Mouse (Mus musculus): ENCODE measurements at regions not wholly inside any gene's neighbourhood (a gene's known extent, or its start where the extent isn't known, plus 50 kb on each side); places are given as distances from the start of the nearest gene placed in this dataset.
A peak's percentile ranks its signal among the peaks of the same experiment; 100 is the strongest.

- WGBS = 33% methylated on average over 11 of the region's 11 CpGs
- Histone ChIP-seq H3K4me3 (ENCODE audit: low read depth, low read length) (no peak overlapping the region), H3K27ac (replicated peaks; ENCODE audit: low read depth, low read length) (no peak overlapping the region), H3K36me3 (replicated peaks; ENCODE audit: control insufficient read depth, insufficient read depth, low read depth, low read length) (no peaks in the 10 kb centered on the region), H3K4me1 (ENCODE audit: control insufficient read depth, insufficient read depth, low read length) (no peaks in the 10 kb centered on the region), H3K9ac (replicated peaks; ENCODE audit: low read length) (no peak overlapping the region), H3K27me3 (ENCODE audit: control insufficient read depth, insufficient read depth, low read length) (no peaks in the 10 kb centered on the region), H3K4me2 (ENCODE audit: low read depth, low read length) (peak overlapping the region; percentile 13), H3K9me3 (replicated peaks; ENCODE audit: control insufficient read depth, low read length) (no peaks in the 10 kb centered on the region)
- DNase-seq (ENCODE audit: low spot score) = peak; percentile 50
- ATAC-seq (replicated peaks; ENCODE audit: insufficient number of reproducible peaks, low FRiP score, low TSS enrichment, low read depth) = peak; percentile 59; the same call in 1 of the 2 replicates
Measured at GRCm38 (mm10) chr15:13287878-13288277, 114.4 kb upstream of the Cdh6 start.

GRCm38 (mm10) chr15:13285355-13285754, 111.9 kb upstream of the Cdh6 start:
- no peak overlapping the region for H3K4me3 ChIP-seq (ENCODE audit: low read depth, low read length)
- H3K9me3 ChIP-seq (replicated peaks; ENCODE audit: control insufficient read depth, low read length) = no peaks in the 10 kb centered on the region
- 79% methylated on average over 3 of the region's 3 CpGs for WGBS

GRCm38 (mm10) chr15:13284219-13284618, 110.7 kb upstream of the Cdh6 start:
- ATAC-seq (replicated peaks; ENCODE audit: insufficient number of reproducible peaks, low FRiP score, low TSS enrichment, low read depth) = no peak
- Histone ChIP-seq H3K27me3 (ENCODE audit: control insufficient read depth, insufficient read depth, low read length) (no peaks in the 10 kb centered on the region), H3K9ac (replicated peaks; ENCODE audit: low read length) (no peak overlapping the region), H3K4me2 (ENCODE audit: low read depth, low read length) (no peak overlapping the region), H3K9me3 (replicated peaks; ENCODE audit: control insufficient read depth, low read length) (no peaks in the 10 kb centered on the region), H3K36me3 (replicated peaks; ENCODE audit: control insufficient read depth, insufficient read depth, low read depth, low read length) (no peaks in the 10 kb centered on the region), H3K27ac (replicated peaks; ENCODE audit: low read depth, low read length) (no peak overlapping the region), H3K4me3 (ENCODE audit: low read depth, low read length) (no peak overlapping the region), H3K4me1 (ENCODE audit: control insufficient read depth, insufficient read depth, low read length) (no peaks in the 10 kb centered on the region)
- no peak for DNase-seq (ENCODE audit: low spot score)
- WGBS = 84% methylated on average over 2 of the region's 2 CpGs

More at GRCm38 (mm10) chr15:13285355-13285754, 111.9 kb upstream of the Cdh6 start:
- DNase-seq (ENCODE audit: low spot score) (no peak), ATAC-seq (replicated peaks; ENCODE audit: insufficient number of reproducible peaks, low FRiP score, low TSS enrichment, low read depth) (no peak)
- no peak overlapping the region for H3K4me2 ChIP-seq (ENCODE audit: low read depth, low read length)
- no peaks in the 10 kb centered on the region for H3K36me3 ChIP-seq (replicated peaks; ENCODE audit: control insufficient read depth, insufficient read depth, low read depth, low read length)
- H3K9ac ChIP-seq (replicated peaks; ENCODE audit: low read length) = no peak overlapping the region
- H3K27me3 ChIP-seq (ENCODE audit: control insufficient read depth, insufficient read depth, low read length) = no peaks in the 10 kb centered on the region
- no peaks in the 10 kb centered on the region for H3K4me1 ChIP-seq (ENCODE audit: control insufficient read depth, insufficient read depth, low read length)
- no peak overlapping the region for H3K27ac ChIP-seq (replicated peaks; ENCODE audit: low read depth, low read length)

- no peak overlapping the region for H3K4me3 ChIP-seq (ENCODE audit: low read depth, low read length)
- H3K27ac ChIP-seq (replicated peaks; ENCODE audit: low read depth, low read length) = no peak overlapping the region
- H3K4me2 ChIP-seq (ENCODE audit: low read depth, low read length) = no peak overlapping the region
- DNase-seq (ENCODE audit: low spot score) = no peak
- ATAC-seq (replicated peaks; ENCODE audit: insufficient number of reproducible peaks, low FRiP score, low TSS enrichment, low read depth) = no peak
- WGBS = 89% methylated on average over 5 of the region's 5 CpGs
- no peaks in the 10 kb centered on the region for H3K9me3 ChIP-seq (replicated peaks; ENCODE audit: control insufficient read depth, low read length)
- no peaks in the 10 kb centered on the region for H3K4me1 ChIP-seq (ENCODE audit: control insufficient read depth, insufficient read depth, low read length)
- H3K27me3 ChIP-seq (ENCODE audit: control insufficient read depth, insufficient read depth, low read length) = no peaks in the 10 kb centered on the region
- no peaks in the 10 kb centered on the region for H3K36me3 ChIP-seq (replicated peaks; ENCODE audit: control insufficient read depth, insufficient read depth, low read depth, low read length)
- H3K9ac ChIP-seq (replicated peaks; ENCODE audit: low read length) = no peak overlapping the region
Measured at GRCm38 (mm10) chr15:13283106-13283505, 109.6 kb upstream of the Cdh6 start.

GRCm38 (mm10) chr15:13276909-13277235, 103.4 kb upstream of the Cdh6 start:
- no peaks in the 10 kb centered on the region for H3K4me1 ChIP-seq (ENCODE audit: control insufficient read depth, insufficient read depth, low read length)
- no peak overlapping the region for H3K4me3 ChIP-seq (ENCODE audit: low read depth, low read length)
- no peak overlapping the region for H3K4me2 ChIP-seq (ENCODE audit: low read depth, low read length)
- H3K27me3 ChIP-seq (ENCODE audit: control insufficient read depth, insufficient read depth, low read length) = no peaks in the 10 kb centered on the region
- H3K9ac ChIP-seq (replicated peaks; ENCODE audit: low read length) = no peak overlapping the region
- no peak for DNase-seq (ENCODE audit: low spot score)
- H3K9me3 ChIP-seq (replicated peaks; ENCODE audit: control insufficient read depth, low read length) = no peaks in the 10 kb centered on the region
- H3K27ac ChIP-seq (replicated peaks; ENCODE audit: low read depth, low read length) = no peak overlapping the region
- ATAC-seq (replicated peaks; ENCODE audit: insufficient number of reproducible peaks, low FRiP score, low TSS enrichment, low read depth) = no peak
- no peaks in the 10 kb centered on the region for H3K36me3 ChIP-seq (replicated peaks; ENCODE audit: control insufficient read depth, insufficient read depth, low read depth, low read length)
- WGBS = 90% methylated on average over 8 of the region's 8 CpGs

GRCm38 (mm10) chr15:13276225-13276908, 102.9 kb upstream of the Cdh6 start:
- Histone ChIP-seq H3K4me1 (ENCODE audit: control insufficient read depth, insufficient read depth, low read length) (no peaks in the 10 kb centered on the region), H3K4me2 (ENCODE audit: low read depth, low read length) (no peak overlapping the region), H3K27me3 (ENCODE audit: control insufficient read depth, insufficient read depth, low read length) (no peaks in the 10 kb centered on the region), H3K4me3 (ENCODE audit: low read depth, low read length) (no peak overlapping the region), H3K36me3 (replicated peaks; ENCODE audit: control insufficient read depth, insufficient read depth, low read depth, low read length) (no peaks in the 10 kb centered on the region), H3K9ac (replicated peaks; ENCODE audit: low read length) (no peak overlapping the region), H3K9me3 (replicated peaks; ENCODE audit: control insufficient read depth, low read length) (no peaks in the 10 kb centered on the region), H3K27ac (replicated peaks; ENCODE audit: low read depth, low read length) (no peak overlapping the region)
- ATAC-seq (replicated peaks; ENCODE audit: insufficient number of reproducible peaks, low FRiP score, low TSS enrichment, low read depth) = no peak
- DNase-seq (ENCODE audit: low spot score) = no peak
- WGBS = 74% methylated on average over 5 of the region's 5 CpGs

- no peak for ATAC-seq (replicated peaks; ENCODE audit: insufficient number of reproducible peaks, low FRiP score, low TSS enrichment, low read depth)
- Histone ChIP-seq H3K4me1 (ENCODE audit: control insufficient read depth, insufficient read depth, low read length) (no peaks in the 10 kb centered on the region), H3K4me2 (ENCODE audit: low read depth, low read length) (no peak overlapping the region), H3K27me3 (ENCODE audit: control insufficient read depth, insufficient read depth, low read length) (no peaks in the 10 kb centered on the region), H3K27ac (replicated peaks; ENCODE audit: low read depth, low read length) (no peak overlapping the region), H3K9ac (replicated peaks; ENCODE audit: low read length) (no peak overlapping the region), H3K9me3 (replicated peaks; ENCODE audit: control insufficient read depth, low read length) (no peaks in the 10 kb centered on the region), H3K36me3 (replicated peaks; ENCODE audit: control insufficient read depth, insufficient read depth, low read depth, low read length) (no peaks in the 10 kb centered on the region), H3K4me3 (ENCODE audit: low read depth, low read length) (no peak overlapping the region)
- DNase-seq (ENCODE audit: low spot score) = no peak
- 26% methylated on average over 5 of the region's 5 CpGs for WGBS
Measured at GRCm38 (mm10) chr15:13275326-13275725, 101.9 kb upstream of the Cdh6 start.

GRCm38 (mm10) chr15:13274366-13275067, 101.0 kb upstream of the Cdh6 start:
- H3K9ac ChIP-seq (replicated peaks; ENCODE audit: low read length) = no peak overlapping the region
- no peak overlapping the region for H3K4me2 ChIP-seq (ENCODE audit: low read depth, low read length)
- no peaks in the 10 kb centered on the region for H3K9me3 ChIP-seq (replicated peaks; ENCODE audit: control insufficient read depth, low read length)
- ATAC-seq (replicated peaks; ENCODE audit: insufficient number of reproducible peaks, low FRiP score, low TSS enrichment, low read depth) (no peak), DNase-seq (ENCODE audit: low spot score) (no peak)
- 88% methylated on average over 5 of the region's 5 CpGs for WGBS
- H3K4me1 ChIP-seq (ENCODE audit: control insufficient read depth, insufficient read depth, low read length) = no peaks in the 10 kb centered on the region
- H3K27ac ChIP-seq (replicated peaks; ENCODE audit: low read depth, low read length) = no peak overlapping the region
- H3K27me3 ChIP-seq (ENCODE audit: control insufficient read depth, insufficient read depth, low read length) = no peaks in the 10 kb centered on the region
- H3K4me3 ChIP-seq (ENCODE audit: low read depth, low read length) = no peak overlapping the region
- H3K36me3 ChIP-seq (replicated peaks; ENCODE audit: control insufficient read depth, insufficient read depth, low read depth, low read length) = no peaks in the 10 kb centered on the region

All from embryonic facial prominence, embryonic 11.5 days (tissue).